Mouse (Mus musculus) embryonic fibroblast, embryonic 13.5 days (primary cell): ENCODE results near the gene Tas2r106.

Source experiments
- CTCF ChIP-seq: IDR thresholded peaks from 2 replicates; pipeline ENCODE4 v1.5.1; 2011; ENCODE audit warnings: mild to moderate bottlenecking, control low read depth, low read length, moderate library complexity, borderline replicate concordance; ENCODE audit not compliant: insufficient read depth
- POLR2A ChIP-seq: IDR thresholded peaks from 2 replicates; pipeline ENCODE4 v1.6.1; 2011; ENCODE audit warnings: low read depth, mild to moderate bottlenecking, control low read depth, low read length, moderate library complexity

- no peak for TF ChIP-seq CTCF
- no peak for TF ChIP-seq POLR2A
These were observed at the start of gene Tas2r106 for GRCm38 (mm10) chr6:131678786-131679185.
